Mouse (Mus musculus) kidney, postnatal 14 days (tissue): ENCODE measurements around the gene Ndufb4.

Experiments
- DNase-seq: peaks from one replicate; pipeline ENCODE4 v3.0.0; 2022; ENCODE audit warnings: mixed read lengths

The Ndufb4 gene

DNA sequence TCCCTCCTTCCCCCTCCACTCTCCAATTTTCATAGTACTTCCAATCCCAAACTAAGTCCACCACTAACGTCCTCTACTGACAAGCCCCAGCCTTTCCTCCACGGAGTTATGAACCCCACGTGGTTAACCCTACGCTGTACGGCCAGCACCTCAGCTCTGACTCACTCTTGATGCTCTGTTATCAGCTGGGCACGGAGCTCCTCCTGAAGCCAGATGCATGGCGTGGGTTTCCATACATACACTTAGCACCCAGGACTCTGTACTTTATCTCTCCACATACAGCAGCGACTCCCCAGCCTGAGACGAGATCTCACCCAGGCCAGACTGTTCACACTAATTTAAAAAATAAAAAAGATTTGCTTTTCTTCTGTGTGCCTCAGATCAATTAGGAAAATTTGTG, 19.7 kb downstream of the Ndufb4 start:
- DNase-seq: no peak

DNA sequence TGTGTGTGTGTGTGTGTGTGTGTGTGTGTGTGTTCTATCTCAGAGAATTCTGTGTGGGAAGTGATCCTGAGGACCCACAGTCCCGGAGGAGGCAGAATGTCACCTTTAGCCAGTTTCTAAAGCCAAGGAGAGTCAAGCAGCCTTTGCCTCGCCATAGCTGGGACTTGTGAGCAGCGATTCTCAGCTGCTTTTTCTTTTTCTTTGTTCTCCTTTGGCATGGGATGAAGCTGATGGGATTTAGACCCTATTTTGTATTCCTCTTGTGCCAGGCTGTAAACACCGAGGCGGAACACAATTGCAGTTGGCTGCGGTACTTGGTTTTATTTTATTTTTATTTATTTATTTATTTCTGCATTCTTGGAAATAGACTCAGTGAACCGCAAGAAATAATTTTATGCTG, 25.2 kb downstream of the Ndufb4 start:
- no peak for DNase-seq

DNA sequence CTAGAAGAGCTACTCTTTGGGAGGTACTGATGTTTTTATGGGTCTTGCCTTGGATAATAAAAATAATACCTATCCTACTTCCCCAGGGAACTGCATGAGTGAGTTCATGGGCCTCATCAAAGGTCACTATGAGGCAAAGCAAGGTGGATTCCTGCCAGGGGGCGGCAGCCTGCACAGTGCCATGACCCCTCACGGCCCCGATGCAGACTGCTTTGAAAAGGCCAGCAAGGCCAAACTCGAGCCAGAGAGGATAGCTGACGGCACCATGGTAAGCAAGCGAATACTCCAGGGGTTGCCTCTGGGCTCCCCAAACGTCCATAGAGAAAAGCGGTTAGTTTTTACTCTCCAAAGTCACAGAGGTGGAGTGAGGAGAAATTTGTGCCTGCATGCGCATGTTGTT, 25.9 kb downstream of the Ndufb4 start:
- DNase-seq: peak; percentile 27

- no peak for DNase-seq
These were observed 27.8 kb downstream of the Ndufb4 start for GRCm38 (mm10) chr16:37626388-37626949.

DNA sequence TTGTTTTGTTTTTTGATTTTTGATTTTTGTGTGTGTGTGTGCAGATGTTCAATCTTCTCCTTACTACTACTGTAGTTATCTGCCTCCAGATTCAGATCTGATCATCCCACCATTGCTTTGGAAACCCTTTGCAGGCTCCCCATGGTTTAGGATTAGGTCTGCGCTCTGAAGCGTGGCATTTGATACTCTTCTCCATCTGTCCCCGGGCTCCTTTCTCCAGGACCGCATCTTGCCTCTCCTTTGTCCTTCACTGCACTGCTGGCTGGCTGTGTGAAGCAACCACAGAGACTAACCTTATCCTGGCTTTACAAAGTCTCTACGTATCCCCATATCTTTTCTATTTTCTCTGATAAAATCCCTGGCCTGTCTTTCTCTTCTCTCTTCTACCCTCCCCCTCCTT, 31.3 kb downstream of the Ndufb4 start:
- no peak for DNase-seq

GRCm38 (mm10) chr16:37622403-37622802, 31.9 kb downstream of the Ndufb4 start:
- DNase-seq: no peak

DNA sequence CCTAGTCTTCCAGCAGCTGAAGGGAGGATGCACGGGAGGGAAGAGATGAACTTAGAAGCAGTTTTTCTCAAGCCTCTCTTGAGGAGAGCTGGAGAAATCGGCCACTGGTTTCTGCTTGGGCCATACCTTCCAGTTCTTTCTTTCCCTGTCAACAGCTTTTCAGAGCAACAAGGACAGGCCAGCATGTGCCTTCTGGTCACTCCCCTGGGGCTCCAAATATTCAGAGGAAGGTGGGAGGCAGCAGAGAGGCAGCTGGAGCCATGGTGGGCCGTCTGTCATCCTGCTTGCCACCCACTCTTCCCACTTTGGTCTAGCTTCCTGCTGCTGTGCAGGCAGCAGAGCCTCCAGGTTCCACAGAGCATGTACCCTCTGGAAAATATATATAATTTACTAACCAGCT, 36.6 kb downstream of the Ndufb4 start:
- DNase-seq: no peak

GRCm38 (mm10) chr16:37616104-37616503, 38.1 kb downstream of the Ndufb4 start:
- no peak for DNase-seq

DNA sequence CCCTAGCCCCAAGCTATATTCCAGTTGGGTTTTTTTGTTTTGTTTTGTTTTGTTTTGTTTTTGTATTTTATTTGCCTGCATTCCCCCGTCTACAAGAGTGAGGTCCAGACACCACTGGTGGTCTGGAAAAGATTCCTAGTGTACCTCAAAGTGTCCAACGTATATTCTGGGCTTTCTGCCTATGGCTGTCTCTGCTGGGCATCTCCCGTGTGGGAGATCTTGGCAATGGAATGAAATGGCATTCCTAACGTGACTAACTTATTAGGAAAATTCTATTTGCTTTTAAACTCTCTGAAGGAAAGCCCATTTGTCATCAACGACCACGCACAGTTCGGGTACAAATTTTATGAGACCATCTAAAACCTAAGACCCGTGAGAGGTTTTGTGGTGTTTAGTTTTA, 38.8 kb downstream of the Ndufb4 start:
- no peak for DNase-seq

DNA sequence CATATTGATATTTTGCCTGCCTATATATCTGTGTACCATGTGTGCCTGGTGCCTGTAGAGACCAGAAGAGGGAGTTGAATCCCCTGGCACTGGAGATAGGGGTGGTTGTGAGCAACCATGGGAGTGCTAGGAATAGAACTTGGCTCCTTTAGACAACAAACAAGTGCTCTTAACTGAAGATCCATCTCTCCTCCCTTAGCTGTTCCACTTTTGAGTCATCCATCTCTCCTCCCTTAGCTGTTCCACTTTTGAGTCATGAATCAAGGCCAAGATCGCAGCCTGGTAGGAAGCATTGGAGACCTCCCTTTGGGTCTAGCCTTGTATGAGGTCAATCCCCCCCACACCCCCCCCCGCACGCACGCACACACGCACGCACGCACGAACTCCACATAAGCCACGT, 39.7 kb downstream of the Ndufb4 start:
- DNase-seq: no peak

DNA sequence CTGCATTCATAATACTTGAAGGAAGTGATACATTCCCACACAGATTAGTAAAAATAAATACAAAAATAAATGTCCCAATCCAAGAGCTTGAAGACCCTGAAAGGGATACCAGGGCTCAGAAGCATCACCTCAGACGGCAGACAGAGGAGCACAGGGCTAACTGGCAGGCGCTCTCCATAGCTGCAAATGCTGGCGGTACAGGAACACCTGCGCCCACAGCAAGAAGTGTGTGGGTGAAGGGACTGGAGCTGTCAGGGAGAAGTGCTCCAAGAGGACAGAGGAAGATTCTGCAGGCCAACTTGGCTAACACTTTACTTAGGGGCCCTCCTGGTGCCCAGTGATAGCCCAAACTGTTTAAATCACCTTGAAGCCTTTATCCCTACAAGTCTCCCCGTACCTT, 42.2 kb downstream of the Ndufb4 start:
- DNase-seq: no peak

GRCm38 (mm10) chr16:37611072-37611471, 43.2 kb downstream of the Ndufb4 start:
- DNase-seq: no peak

DNA sequence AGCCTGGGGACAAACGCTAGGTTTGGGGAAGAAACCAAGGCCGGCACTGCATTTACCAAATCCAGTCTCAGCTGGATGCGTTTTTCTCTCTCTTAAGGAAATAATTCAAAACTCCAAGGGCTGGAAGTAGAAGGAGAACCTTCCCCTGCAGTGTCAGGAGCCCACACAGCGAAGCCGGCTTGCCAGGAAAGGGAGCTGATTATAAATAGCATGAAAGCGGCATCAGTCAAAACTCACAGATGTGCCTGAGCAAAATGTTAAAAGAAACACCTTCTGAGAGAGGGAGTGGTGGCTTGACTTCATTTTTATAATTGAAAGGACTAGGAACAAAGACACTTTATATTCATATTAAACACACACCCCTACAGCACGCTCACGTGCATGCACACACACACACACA, 43.9 kb downstream of the Ndufb4 start:
- no peak for DNase-seq

DNA sequence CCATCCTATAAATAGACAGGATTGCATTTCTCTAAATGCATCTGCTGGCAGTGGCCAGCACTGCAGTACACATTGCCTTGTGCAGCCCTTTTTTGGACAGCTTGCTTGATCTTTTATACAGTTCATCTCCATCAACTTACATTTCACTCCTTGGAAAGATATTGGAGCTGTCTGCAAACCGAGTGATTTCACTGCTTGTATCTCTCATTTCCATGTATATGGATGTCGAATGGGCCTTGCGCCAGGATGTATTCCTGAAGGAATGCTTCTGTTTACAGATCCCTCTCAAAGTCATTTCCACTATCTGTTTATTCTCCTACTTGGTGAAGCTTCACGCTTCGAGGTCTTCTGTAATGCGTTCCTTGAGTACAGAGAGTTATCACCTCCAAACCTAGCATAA, 50.0 kb downstream of the Ndufb4 start:
- no peak for DNase-seq

- no peak for DNase-seq
These were observed 50.8 kb downstream of the Ndufb4 start for GRCm38 (mm10) chr16:37603431-37603830.

DNA sequence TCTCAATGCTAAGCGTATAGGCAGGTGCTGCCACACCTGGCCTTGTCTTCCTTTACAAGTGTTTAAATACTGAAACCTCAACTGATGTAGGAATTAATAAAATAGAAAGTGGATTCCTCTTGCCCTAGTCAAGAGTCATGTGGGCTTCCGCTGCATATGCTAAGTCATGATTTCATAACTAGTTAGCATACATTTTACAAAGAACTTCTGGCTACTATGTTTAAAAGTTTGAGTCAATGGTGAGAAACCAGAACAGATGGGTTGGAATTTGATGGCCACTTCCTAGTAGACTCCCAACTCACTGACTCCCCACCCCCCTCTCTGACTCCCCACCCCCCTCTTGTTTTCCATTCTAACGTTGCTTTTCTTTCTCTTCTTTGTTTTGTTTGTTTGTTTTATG, 54.9 kb downstream of the Ndufb4 start:
- no peak for DNase-seq

DNA sequence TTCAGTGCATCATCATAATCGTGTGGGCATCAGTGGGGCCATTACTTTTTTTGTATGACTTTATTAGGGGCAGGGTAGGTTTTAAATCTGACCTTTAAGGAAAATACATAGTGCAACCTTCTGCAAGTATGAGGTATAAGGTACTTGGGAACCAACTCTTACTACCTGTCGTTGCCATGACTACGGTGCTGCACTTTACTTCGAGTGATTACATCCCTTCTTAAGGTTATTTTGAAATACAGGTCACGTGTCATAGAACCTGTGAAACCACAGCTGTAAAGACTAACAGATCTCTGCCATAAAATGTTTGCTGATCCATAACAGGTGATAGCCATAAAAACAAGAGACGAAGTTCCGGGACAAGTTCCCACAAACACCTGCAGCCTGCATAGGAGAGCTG, 55.8 kb downstream of the Ndufb4 start:
- no peak for DNase-seq

- DNase-seq: no peak
These were observed 56.8 kb downstream of the Ndufb4 start for GRCm38 (mm10) chr16:37597412-37597811.
